Mouse (Mus musculus): ENCODE measurements around the gene Tmem127.
"Not testable (repeated sequence)": the region's sequence is repeated elsewhere in the genome, so short reads cannot be mapped to it uniquely, and the experiment has no call there.

The Tmem127 gene

GRCm38 (mm10) chr2:127269491-127270299 lies 22.0 kb downstream of the Tmem127 start, which contains the start of gene Stard7:
Stard7 (plus strand) TSS chr2:127270218.
- DNase-seq: peak; percentile 98

- peak; percentile 89 for DNase-seq
These were observed 22.8 kb downstream of the Tmem127 start for GRCm38 (mm10) chr2:127270300-127271041.

- peak; percentile 36 for DNase-seq
These were observed 23.4 kb downstream of the Tmem127 start for GRCm38 (mm10) chr2:127271042-127271515.

GRCm38 (mm10) chr2:127272049-127272448 lies 24.3 kb downstream of the Tmem127 start:
- not testable (repeated sequence) for DNase-seq

GRCm38 (mm10) chr2:127272806-127273205 lies 25.1 kb downstream of the Tmem127 start:
- DNase-seq: no peak

- DNase-seq: no peak
These were observed 26.9 kb downstream of the Tmem127 start for GRCm38 (mm10) chr2:127274590-127274989.

- no peak for DNase-seq
These were observed 28.0 kb downstream of the Tmem127 start for GRCm38 (mm10) chr2:127275551-127276320.

- no peak for DNase-seq
These were observed 30.5 kb downstream of the Tmem127 start for GRCm38 (mm10) chr2:127278162-127278561.

- DNase-seq: no peak
These were observed 44.5 kb downstream of the Tmem127 start for GRCm38 (mm10) chr2:127292250-127292649.

GRCm38 (mm10) chr2:127297001-127297805 lies 49.5 kb downstream of the Tmem127 start:
- no peak for DNase-seq

GRCm38 (mm10) chr2:127298056-127298455 lies 50.3 kb downstream of the Tmem127 start:
- DNase-seq: no peak

GRCm38 (mm10) chr2:127300701-127301100 lies 53.0 kb downstream of the Tmem127 start:
- DNase-seq: no peak

GRCm38 (mm10) chr2:127301883-127302282 lies 54.2 kb downstream of the Tmem127 start:
- DNase-seq: no peak

GRCm38 (mm10) chr2:127304192-127304591 lies 56.5 kb downstream of the Tmem127 start:
- not testable (repeated sequence) for DNase-seq

- no peak for DNase-seq
These were observed 57.0 kb downstream of the Tmem127 start for GRCm38 (mm10) chr2:127304609-127305210.

GRCm38 (mm10) chr2:127306123-127306522 lies 58.4 kb downstream of the Tmem127 start:
- DNase-seq: no peak

- DNase-seq: no peak
These were observed 59.5 kb downstream of the Tmem127 start for GRCm38 (mm10) chr2:127307179-127307578.

- DNase-seq: no peak
These were observed 61.0 kb downstream of the Tmem127 start for GRCm38 (mm10) chr2:127308660-127309059.

- DNase-seq: no peak
These were observed 62.5 kb downstream of the Tmem127 start for GRCm38 (mm10) chr2:127310246-127310645.

- no peak for DNase-seq
These were observed 63.0 kb downstream of the Tmem127 start for GRCm38 (mm10) chr2:127310685-127311084.

Measured in lung, postnatal 10 days (tissue).